Mouse (Mus musculus) WW6 (cell line): Measurements from ENCODE around the gene Hoxd10.

Experiments used
- DNase-seq: peaks from one replicate; pipeline ENCODE4 v3.0.0-alpha.2; 2013; ENCODE audit warnings: low read depth, low spot score

Gene Hoxd10

DNA sequence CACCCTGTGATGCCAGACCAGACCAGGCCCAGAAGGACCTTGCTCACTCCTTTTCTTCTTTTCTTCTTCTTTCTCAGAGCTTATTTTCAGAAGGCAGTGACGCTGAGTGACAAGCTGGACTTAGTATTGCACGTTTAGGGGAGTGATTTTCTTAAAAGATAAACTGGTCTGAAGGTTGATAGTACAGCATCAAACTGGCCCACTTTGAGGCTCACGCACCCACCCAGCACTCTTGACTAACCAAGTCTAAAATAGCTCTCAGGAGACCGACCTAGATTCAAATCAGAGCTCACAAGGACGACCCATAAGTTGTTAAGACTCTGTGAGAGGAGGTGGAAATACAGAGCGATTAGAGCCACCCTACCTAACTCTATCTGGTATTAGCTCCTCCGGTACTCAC lies 25.3 kb upstream of the Hoxd10 start:
- DNase-seq = no peak

DNA sequence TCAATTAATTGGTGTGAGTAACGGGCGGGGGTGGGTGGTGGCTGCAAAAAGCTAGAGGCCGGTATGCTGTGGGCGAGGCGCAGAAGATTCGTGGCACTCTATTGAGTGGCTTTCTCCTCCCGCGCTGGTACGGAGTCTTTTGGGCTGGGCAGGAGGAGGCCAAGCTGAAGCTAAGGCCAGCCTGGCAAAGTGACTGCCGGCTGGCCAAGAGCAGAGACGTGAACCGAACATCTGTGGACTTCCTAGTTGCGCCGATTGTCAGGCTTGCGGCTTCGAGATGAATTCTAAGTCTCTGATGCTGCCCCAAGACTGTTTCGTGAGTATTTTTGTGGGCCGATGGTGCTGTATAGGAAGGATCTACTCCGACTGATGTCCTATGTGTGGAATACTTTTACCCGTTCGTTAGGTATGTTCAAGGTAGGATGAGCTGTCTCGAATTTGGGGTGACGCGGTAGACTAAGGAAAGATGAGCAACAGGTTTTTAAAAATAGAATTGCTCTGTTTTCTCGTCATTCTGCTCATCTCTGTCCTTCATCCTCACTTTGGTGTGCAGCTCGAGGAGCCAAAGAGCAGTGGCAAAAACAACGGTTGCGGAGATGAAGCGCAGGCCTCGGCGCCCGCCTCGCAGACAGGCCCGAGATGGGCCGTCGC lies 24.4 kb upstream of the Hoxd10 start:
- DNase-seq = no peak

DNA sequence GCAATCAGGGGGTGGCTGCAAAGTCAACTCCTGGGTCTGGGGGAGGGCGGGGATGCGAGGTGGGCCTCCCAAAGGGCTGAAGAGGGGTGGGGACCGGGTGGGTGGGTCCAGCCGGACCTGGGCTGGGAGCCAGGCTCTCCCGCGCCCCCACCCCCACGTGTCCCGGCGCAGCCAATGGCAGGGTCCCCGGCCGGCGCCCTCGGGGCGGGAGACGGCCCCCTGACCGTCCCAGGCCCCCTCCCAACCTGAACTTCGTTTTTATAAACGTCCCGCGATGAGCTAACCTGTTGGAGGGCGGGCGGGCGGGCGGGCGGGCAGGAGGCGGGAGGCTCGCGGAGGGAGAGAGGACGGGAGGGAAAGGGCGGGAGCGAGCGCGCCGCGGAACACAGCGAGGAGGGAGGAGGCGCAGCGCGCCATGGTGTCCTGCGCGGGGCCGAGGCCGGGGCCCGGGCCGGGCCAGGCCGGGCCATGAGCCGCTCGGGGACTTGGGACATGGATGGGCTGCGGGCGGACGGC lies 23.8 kb upstream of the Hoxd10 start, which contains the start of gene Hoxd13:
TSS of gene Hoxd13 (plus strand) at position 469 of the 516 bp plus-strand sequence.
- no peak for DNase-seq

DNA sequence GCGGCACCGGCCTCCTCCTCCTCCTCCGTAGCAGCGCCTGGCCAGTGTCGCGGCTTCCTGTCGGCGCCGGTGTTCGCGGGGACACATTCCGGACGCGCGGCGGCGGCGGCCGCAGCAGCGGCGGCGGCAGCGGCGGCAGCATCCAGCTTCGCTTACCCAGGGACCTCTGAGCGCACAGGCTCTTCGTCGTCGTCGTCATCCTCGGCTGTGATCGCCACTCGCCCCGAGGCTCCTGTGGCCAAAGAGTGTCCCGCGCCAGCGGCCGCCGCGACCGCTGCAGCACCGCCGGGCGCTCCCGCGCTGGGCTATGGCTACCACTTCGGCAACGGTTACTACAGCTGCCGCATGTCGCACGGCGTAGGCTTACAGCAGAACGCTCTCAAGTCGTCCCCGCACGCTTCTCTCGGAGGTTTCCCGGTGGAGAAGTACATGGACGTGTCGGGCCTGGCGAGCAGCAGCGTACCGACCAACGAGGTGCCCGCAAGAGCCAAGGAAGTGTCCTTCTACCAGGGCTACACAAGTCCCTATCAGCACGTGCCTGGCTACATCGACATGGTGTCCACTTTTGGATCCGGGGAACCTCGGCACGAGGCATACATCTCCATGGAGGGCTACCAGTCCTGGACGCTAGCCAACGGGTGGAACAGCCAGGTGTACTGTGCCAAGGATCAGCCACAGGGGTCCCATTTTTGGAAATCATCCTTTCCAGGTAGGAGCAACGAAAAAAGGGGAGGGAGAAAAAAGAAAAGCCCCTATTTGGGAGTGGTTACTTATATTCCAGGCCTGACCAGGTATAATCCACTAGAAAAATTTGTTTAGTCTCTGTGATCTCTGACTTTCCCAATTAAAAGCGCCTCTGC lies 23.1 kb upstream of the Hoxd10 start:
- DNase-seq = no peak

DNA sequence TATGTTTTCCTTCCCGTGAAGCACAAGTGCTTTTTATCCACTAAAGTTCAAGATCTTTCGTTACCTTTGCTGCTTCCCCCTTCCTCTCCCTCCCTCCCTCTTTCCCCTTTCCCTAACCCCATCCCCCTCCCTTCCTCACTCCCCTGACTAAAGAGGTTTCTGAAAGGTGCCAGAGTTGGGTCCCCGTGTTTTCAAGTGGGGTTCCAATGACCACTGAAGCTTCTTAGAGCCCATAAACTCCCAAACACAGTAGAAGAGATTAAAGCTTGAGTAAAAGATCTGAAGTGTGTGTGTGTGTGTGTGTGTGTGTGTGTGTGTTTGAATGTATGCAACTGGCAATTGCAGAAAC lies 22.5 kb upstream of the Hoxd10 start:
- no peak for DNase-seq

DNA sequence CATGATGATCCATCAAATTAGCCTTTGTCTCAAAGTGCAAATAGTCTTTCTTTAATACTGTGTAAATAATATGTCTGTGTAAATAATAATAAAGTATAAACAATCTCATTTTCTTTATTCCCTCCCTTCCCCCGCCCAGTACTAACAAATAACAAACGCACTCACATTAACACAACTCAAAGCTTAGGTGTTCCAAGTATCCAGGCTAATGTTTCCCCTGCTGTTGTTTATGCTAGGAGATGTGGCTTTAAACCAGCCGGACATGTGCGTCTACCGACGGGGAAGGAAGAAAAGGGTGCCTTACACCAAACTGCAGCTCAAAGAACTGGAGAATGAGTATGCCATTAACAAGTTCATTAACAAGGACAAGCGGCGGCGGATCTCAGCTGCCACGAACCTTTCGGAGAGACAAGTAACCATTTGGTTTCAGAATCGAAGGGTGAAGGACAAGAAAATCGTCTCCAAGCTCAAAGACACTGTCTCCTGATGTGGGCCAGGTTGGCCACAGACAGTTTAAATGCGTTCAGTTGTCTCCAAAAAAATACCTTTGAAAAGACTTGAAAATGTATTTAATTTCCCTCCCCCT lies 22.0 kb upstream of the Hoxd10 start:
- no peak for DNase-seq

DNA sequence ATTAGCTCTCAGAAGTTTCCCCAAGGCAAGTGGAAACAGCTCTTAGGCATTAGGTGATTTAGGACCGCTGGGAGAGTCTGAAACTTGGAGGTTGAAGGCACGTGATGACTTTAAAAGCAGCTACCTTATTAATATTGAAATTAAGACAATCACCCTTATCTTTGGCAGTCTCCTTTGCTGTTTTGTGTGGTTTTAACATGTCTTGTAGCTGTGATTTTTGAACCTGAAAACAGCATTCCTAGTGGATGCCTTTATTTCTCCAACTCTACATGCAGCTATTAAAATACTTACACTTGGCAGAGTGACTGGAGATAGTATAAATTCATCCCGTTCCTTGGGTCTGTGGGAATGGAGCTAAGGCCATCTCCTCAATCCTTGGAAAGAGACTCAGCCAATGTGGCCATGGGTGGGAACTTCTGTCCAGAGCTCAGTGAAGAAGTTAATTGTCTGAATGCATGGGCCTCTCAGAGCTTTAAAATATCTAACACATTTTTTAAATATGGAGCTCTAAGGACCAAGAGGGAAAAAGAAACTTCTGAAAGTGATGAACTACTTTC lies 21.0 kb upstream of the Hoxd10 start:
- DNase-seq = no peak

DNA sequence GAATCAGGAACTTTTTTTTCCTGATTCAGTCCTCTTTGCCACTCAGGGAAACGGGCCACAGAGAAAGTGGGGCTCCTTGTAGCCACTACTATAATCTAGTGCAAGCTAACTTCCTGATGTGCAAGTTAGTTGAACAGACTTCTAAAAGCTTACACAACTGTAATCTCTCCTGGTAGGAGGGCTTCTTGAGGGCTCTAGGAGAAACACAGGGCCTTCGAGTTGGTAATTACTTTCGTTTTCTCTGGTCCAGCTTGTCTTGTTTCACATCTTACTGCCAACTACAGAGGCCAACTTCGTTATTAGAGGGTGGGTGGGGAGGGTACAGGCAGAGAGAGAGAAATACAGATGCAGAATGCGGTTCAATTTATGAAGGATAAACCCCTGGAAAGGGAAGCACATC lies 19.9 kb upstream of the Hoxd10 start:
- DNase-seq = no peak

DNA sequence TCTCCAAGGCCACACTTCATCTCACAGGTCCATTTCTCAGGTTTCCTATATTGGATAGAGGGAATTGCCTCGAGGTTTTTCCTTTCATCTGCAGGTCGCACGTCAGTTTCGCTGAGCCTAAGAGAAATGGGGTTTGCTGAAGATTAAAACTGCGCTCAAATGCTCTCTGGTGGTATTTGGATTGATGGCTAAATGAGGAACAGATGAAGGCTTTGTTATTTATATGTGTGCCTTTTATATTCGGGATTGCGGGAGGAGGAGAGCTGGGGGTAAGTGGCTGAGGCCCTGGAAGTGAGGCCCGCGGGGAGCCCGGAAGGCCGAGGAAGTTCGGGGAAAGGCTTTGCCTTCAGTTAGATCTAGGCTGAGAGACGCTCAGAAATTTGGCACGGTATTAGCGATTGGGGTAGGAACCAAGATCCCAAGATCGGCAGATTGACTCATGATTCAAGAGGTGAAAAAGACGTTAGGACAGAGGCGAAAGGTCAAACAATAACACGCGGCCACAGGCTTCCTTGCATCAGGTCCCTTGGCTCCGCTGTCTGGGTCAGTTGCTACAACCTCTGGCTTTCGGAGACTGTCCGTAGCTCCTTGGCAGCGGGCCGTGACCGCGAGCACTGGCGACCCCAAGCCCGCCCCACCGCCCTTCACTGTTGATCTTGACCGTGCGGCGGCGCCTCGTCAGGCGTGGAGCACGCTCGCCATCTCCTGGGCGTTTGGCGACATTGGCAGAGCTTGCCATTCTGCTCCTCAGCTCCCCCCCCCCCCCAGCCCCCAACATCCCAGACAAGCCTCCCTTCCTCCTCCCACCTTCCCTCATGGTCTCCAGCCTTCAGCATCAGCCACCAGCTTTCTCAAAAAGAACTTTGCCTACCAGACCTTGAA lies 19.0 kb upstream of the Hoxd10 start:
- DNase-seq = no peak

DNA sequence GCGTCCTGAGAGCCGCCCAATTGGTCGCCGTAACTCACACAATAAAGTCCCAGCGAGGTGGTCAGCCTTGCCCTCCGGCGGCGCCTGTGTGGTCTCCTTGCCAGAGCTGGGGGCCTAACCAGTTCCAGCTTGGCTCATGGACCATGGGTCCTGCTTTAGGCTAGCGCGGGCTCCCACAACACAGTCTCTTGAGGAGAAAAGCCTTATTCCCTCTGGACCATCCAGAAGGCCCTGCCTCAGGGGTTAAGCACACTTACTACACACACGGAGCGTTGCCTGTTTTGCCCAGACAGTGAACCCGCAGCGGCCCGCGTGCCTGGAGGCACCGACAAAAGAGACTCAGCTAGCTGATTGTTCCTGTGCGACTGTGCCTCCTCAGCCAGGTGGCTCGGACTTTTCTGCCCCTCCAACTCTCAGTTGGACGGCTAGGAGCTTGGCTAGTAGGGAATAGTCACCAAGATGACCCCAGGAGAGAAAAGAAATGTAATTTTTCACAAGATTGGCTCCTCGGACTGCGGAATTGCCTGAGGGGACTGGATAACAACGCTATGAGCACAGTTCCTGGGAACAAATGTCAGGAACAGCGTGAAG lies 17.8 kb upstream of the Hoxd10 start:
- DNase-seq = no peak

DNA sequence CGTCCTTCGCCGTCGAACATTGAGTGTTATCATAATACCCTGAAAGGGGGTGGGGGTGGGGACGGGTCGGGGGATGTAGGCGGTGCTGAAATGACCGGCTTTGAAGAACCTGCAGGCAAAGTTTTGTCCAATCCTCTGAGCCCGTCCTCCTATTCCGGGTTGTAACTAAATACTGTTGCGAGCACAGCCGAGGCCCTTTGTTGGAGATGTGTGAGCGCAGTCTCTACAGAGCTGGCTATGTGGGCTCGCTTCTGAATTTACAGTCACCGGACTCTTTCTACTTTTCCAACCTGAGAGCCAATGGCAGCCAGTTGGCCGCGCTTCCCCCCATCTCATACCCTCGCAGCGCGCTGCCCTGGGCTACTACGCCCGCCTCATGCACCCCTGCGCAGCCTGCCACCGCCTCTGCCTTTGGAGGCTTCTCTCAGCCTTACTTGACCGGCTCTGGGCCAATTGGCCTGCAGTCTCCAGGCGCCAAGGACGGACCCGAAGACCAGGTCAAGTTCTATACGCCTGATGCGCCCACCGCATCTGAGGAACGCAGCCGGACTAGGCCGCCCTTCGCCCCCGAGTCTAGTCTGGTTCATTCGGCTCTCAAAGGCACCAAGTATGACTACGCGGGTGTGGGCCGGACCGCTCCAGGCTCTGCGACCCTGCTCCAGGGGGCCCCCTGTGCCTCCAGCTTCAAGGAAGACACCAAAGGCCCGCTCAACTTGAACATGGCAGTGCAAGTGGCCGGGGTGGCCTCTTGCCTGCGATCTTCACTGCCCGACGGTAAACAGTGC lies 16.7 kb upstream of the Hoxd10 start, which contains the start of gene Hoxd12:
TSS of gene Hoxd12 (plus strand) at position 133 of the 785 bp plus-strand sequence.
- DNase-seq = no peak

DNA sequence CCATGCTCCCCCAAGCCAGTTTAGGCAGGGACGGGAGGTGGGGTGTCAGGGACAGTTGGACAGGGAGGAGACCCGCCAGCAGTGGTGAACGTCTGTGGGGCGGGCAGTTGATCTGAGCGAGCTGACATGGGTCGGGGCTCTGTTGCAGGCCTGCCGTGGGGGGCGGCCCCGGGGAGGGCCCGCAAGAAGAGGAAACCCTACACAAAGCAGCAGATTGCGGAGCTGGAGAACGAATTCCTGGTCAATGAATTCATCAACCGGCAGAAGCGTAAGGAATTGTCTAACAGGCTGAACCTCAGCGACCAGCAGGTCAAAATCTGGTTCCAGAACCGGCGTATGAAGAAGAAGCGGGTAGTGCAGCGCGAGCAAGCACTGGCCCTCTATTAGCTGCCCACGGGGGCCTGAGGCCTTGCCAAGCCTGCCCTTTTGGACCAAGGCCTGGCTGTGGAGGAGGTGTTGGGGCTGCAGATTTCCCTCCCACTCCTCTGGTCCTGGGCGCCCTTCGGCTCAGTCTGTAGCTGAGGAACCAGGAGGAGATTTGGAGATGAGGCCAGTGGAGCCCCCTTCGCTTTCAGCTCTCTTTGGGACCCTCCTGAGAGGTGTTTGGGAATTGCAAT lies 15.9 kb upstream of the Hoxd10 start:
- DNase-seq = no peak

DNA sequence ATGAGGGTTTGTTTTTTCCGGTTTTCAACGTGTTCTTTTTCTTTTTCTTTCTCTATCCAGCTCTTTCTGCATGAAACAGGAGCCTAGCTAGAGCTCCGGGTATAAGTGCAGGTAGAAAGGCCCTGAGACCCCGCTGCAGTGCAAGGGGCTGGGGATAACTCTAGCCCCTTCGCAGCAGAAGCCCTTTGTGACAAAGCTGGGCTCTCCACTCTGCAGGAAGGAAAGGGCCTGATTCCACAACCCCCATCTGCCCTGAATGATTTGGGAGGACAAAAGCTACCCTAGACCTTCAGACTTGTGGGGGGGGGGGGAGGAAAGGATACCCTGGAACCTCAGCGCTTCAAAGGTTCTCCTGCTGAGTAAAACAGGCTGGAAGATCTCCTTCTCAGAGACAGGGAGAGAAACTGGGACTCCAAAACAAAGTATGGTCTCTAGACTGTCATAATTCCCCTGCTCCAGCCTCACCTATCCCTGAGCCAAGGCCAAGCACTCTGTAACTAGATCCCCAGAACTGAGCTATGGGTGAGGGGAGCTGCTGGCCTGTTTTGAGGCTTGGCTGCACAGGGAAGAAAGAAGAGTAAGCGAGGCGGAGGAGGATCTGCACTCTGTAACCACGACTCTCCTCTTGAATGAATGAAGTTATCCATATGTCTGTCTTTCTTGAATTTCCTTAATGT lies 15.2 kb upstream of the Hoxd10 start:
- no peak for DNase-seq

DNA sequence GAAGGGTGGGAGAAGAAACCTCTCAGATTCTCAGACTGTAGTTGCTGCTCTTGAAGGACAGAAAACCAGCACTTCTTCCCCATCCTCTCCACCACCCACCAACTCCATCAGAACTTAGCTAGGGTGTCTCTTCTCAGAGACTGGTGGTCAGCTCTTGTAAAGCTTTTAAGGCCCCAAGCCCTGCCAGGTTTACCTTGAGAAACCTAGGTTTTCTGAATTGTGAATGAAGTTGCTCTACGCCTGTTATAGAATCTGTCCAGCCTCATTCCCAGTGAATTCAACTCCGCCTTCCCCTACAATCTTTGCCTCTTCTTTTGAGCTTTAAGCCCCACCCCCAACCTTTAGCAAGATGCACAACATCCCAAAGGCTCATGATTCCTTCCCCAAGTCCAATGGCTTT lies 14.6 kb upstream of the Hoxd10 start:
- DNase-seq = no peak

DNA sequence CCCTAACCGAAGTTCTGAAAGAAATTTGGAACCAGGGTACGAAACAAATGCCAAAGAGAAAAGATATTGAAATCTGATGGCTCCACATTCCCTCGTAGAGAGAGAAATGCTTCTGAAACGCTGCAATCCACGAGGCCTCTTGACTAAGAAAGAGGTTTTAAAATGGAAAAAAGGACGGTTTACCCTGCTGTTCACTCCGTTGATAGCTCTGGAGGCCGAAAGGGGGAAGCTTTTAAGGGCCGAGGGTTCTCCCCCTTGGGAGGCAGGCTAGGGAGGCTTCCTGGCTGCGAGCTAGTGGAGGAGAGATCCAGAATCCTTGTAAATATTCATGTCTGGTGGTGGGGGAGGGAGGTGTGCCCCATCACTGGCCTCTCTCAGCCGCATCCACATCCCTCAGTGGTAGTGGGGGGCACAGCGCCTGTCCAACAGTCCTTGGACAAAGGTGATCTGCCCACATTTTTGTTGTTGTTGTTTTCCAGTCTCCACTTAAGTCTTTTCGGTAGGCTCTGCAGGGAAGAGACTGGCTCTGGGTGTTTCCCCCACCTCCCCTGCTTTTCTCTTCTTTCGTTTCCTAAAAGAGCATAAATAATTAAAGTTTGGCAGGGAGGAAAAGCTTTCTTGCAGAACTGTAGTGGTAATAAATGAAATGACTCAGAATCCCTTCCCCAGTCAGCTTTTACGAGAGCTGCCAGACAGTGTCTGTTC lies 12.7 kb upstream of the Hoxd10 start, which contains the start of gene Hoxd11:
TSS of gene Hoxd11 (plus strand) at position 667 of the 705 bp plus-strand sequence.
- DNase-seq = no peak

DNA sequence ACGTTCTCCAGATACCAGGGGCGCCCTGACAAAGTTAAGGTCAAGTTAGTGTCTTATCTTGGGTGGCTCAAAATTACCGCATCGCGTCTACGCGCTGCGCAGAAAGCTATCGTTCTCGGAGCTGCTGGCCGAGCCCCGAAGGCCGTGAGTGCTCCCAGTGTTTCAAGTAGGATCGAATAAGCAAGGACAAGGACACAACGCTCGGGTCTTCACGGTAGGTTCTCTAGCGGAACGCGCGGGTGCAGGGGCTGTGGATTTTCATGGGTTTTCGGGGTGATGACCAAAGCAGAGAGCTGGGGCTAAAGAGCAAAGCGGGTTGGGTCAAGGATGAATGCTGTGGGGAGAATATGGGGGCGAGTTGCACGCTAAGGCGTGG lies 12.1 kb upstream of the Hoxd10 start:
- no peak for DNase-seq

DNA sequence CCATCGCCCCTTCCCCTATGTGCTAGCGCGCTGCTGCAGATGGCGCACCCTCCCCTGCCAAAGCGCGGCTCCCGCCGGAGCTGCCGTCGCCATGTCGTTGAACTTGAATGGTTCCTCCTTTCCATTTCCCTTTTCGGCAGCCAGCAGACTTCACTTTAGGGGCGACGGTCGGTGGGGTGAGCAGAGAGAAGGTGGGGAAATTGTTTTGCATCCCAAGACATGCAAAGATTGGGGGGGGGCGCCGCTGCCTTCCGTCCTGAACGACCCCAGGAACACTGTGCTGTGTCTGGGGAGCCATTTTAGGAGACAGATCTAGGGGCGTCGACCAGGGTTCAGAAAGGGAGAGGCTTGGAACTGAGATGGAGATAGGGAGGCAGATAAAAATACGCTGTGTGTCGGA lies 11.7 kb upstream of the Hoxd10 start:
- DNase-seq = no peak
